Mouse (Mus musculus) G1E (cell line): Measurements from ENCODE around the gene Gm156.

Source experiments
- CTCF ChIP-seq: IDR thresholded peaks from 2 replicates; pipeline ENCODE4 v1.5.1; 2012; ENCODE audit warnings: low read depth, low read length, inconsistent platforms, mixed read lengths
- GATA1 ChIP-seq: IDR thresholded peaks from 2 replicates; pipeline ENCODE4 v1.6.1; 2012; ENCODE audit warnings: borderline replicate concordance, low read length, inconsistent platforms, mixed read lengths
- GATA2 ChIP-seq: IDR thresholded peaks from 2 replicates; pipeline ENCODE4 v1.6.1; 2012; ENCODE audit warnings: low read depth, low read length, inconsistent platforms, borderline replicate concordance
- TAL1 ChIP-seq: conservative IDR thresholded peaks from 2 replicates; pipeline ENCODE4 v1.6.1; 2012; ENCODE audit warnings: low read depth, low read length, inconsistent platforms, mixed read lengths

DNA sequence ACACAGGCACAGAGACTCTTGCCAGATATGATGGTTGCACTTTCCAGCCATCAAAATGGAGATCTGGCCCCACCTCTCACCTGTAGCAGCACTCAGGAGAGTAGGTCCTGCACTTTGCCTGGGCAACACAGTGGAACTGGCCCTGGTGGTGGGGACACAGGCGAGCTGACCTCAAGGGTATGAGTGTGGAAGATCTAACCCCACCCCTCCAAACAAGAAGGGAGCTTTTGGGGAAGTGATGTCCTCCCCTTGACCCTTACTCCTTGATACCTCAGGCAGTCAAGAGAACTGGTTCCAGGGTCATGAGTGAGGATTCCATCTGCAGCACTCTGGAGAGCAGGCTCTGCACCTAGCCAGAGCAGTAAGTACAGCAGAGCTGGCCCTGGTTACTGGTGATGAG, 62.7 kb downstream of the Gm156 start:
- no peak for TF ChIP-seq CTCF
- no peak for TF ChIP-seq GATA1
- TF ChIP-seq TAL1 = no peak
- TF ChIP-seq GATA2 = no peak
